Mouse (Mus musculus): ENCODE measurements around the gene Cd44.

- no peak for TF ChIP-seq EP300 (IDR thresholded peaks at IDR 0.05; ENCODE audit: low read depth)
- no peak for TF ChIP-seq CTCF (IDR thresholded peaks at IDR 0.05; ENCODE audit: low read depth)
These were observed 31.7 kb upstream of the Cd44 start for GRCm38 (mm10) chr2:102933142-102933541.

Measured in heart, postnatal 0 days (tissue).